Mouse (Mus musculus) heart, embryonic 16.5 days (tissue): ENCODE measurements around the gene Lrrc42. TPM values are rescaled to one million over a fixed set of nuclear protein-coding genes. Genes with fewer than 3 reads are reported as not detected.

ENCODE experiments used
- ATAC-seq: fragments of 200-750 bp; cut with Nextera tagmentation; replicated peaks from 2 replicates; pipeline ENCODE4 v1.8.0; 2017; ENCODE audit warnings: moderate number of reproducible peaks; ENCODE audit not compliant: insufficient read depth, low FRiP score; ENCODE audit errors: extremely low read depth
- H3K27ac ChIP-seq: fragments of 300-500 bp; sonication (generic); 2 replicates; pipeline ENCODE4 v1.5.1; 2014; ENCODE audit warnings: mild to moderate bottlenecking, low read length, control low read depth, moderate library complexity
- H3K27me3 ChIP-seq: fragments of 300-500 bp; sonication (generic); 2 replicates; pipeline ENCODE4 v1.6.1; 2014; ENCODE audit warnings: low read length, mixed read lengths; ENCODE audit not compliant: control insufficient read depth, insufficient read depth
- H3K36me3 ChIP-seq: fragments of 300-500 bp; sonication (generic); 2 replicates; pipeline ENCODE4 v1.6.1; 2014; ENCODE audit not compliant: control insufficient read depth, insufficient read depth
- H3K4me1 ChIP-seq: fragments of 300-500 bp; sonication (generic); 2 replicates; pipeline ENCODE4 v1.6.1; 2014; ENCODE audit warnings: low read length, mixed read lengths; ENCODE audit not compliant: control insufficient read depth, insufficient read depth
- H3K4me2 ChIP-seq: fragments of 300-500 bp; sonication (generic); 2 replicates; pipeline ENCODE4 v1.6.1; 2014; ENCODE audit warnings: low read depth, mild to moderate bottlenecking, control low read depth, low read length
- H3K4me3 ChIP-seq: fragments of 300-500 bp; sonication (generic); 2 replicates; pipeline ENCODE4 v1.5.1; 2014; ENCODE audit warnings: mild to moderate bottlenecking, control low read depth, low read length
- H3K9ac ChIP-seq: fragments of 300-500 bp; sonication (generic); 2 replicates; pipeline ENCODE4 v1.6.1; 2014; ENCODE audit warnings: low read length, control low read depth
- H3K9me3 ChIP-seq: fragments of 300-500 bp; sonication (generic); replicated peaks from 2 replicates; pipeline ENCODE4 v1.6.1; 2016; ENCODE audit warnings: low read length; ENCODE audit not compliant: control insufficient read depth
- WGBS: fragments of 180-500 bp; shearing (Covaris S2); extraction: QIAGEN DNeasy Blood & Tissue Kit; methylation state at CpG from one replicate; pipeline ENCODE4 v1.1.7; 2014; 5-methylcytosine and 5-hydroxymethylcytosine counted together
- polyA plus RNA-seq: library from polyadenylated mRNA; unstranded; fragments of >200 nt; fragmentation: Nextera tagmentation; extraction: Ambion mirVana; gene quantifications from 2 replicates; pipeline ENCODE4 v1.2.1, GENCODE M21; 2015

Gene Lrrc42
- polyA plus RNA-seq, 1 experiment from 2014 or later, result 48.3 TPM

- Histone ChIP-seq H3K9ac (no peak overlapping the region), H3K27ac (no peak overlapping the region), H3K4me1 (no peaks in the 10 kb centered on the region), H3K4me2 (no peak overlapping the region), H3K9me3 (no peaks in the 10 kb centered on the region), H3K27me3 (no peaks in the 10 kb centered on the region), H3K4me3 (no peak overlapping the region), H3K36me3 (peaks cover 62% of the 10 kb centered on the region)
- WGBS, result 84% methylated on average over 2 of the region's 2 CpGs
- ATAC-seq, result no peak
Observed at GRCm38 (mm10) chr4:107196454-107196853, 56.9 kb downstream of the Lrrc42 start.

- Histone ChIP-seq H3K4me1 (no peaks in the 10 kb centered on the region), H3K36me3 (peaks cover 60% of the 10 kb centered on the region), H3K27ac (no peak overlapping the region), H3K27me3 (no peaks in the 10 kb centered on the region), H3K9ac (no peak overlapping the region), H3K9me3 (no peaks in the 10 kb centered on the region), H3K4me2 (no peak overlapping the region), H3K4me3 (no peak overlapping the region)
- WGBS, result 93% methylated on average over 3 of the region's 3 CpGs
- ATAC-seq, result no peak
Observed at GRCm38 (mm10) chr4:107193841-107194240, 59.5 kb downstream of the Lrrc42 start.

- H3K4me3 ChIP-seq, result no peak overlapping the region
- peaks cover 18% of the 10 kb centered on the region for H3K4me1 ChIP-seq
- no peak overlapping the region for H3K9ac ChIP-seq
- no peaks in the 10 kb centered on the region for H3K9me3 ChIP-seq
- H3K4me2 ChIP-seq, result no peak overlapping the region
- no peaks in the 10 kb centered on the region for H3K27me3 ChIP-seq
- no peak overlapping the region for H3K27ac ChIP-seq
- 71% methylated on average over 3 of the region's 3 CpGs for WGBS
- H3K36me3 ChIP-seq, result peaks cover 28% of the 10 kb centered on the region
- ATAC-seq, result no peak
Observed at GRCm38 (mm10) chr4:107185703-107186102, 67.6 kb downstream of the Lrrc42 start.

Other genes starting within 250 kb of the Lrrc42 start
- gene Mrpl37, start 186.7 kb downstream of the Lrrc42 start, polyA plus RNA-seq, result 96.7 and 101 TPM in 2 replicates
- 4.4 and 5.2 TPM in 2 replicates for gene Cyb5rl, start 186.5 kb downstream of the Lrrc42 start, polyA plus RNA-seq
- gene Cdcp2, start 156.6 kb downstream of the Lrrc42 start, polyA plus RNA-seq, result not detected in 2 replicates
- 338 TPM in 2 replicates for gene Tmem59, start 75.1 kb downstream of the Lrrc42 start, polyA plus RNA-seq
- gene Tceanc2, start 74.4 kb downstream of the Lrrc42 start, polyA plus RNA-seq, result 8.5 and 13.5 TPM in 2 replicates
- gene Ldlrad1, start 44.4 kb downstream of the Lrrc42 start, polyA plus RNA-seq, result not detected in 2 replicates
- 29.1 and 34.0 TPM in 2 replicates for gene Hspb11, start 61 bp upstream of the Lrrc42 start, polyA plus RNA-seq
- 0.35 and 0.91 TPM in 2 replicates for gene Dio1, start 53.6 kb upstream of the Lrrc42 start, polyA plus RNA-seq
- 45.1 and 45.6 TPM in 2 replicates for gene Yipf1, start 60.8 kb upstream of the Lrrc42 start, polyA plus RNA-seq
- gene Ndc1, start 114.3 kb upstream of the Lrrc42 start, polyA plus RNA-seq, result 22.6 and 23.4 TPM in 2 replicates
- 0.16 and 0.47 TPM in 2 replicates for gene Glis1, start 181.1 kb upstream of the Lrrc42 start, polyA plus RNA-seq